Mouse (Mus musculus) cerebellum, postnatal 10 days (tissue): ENCODE results near the gene Ube2g2.

Experiments
- DNase-seq, 2 experiments: peaks; one replicate each; pipeline ENCODE4 v3.0.0; 2021; ENCODE audit warnings: mixed read lengths in 2 of 2

The Ube2g2 gene

DNA sequence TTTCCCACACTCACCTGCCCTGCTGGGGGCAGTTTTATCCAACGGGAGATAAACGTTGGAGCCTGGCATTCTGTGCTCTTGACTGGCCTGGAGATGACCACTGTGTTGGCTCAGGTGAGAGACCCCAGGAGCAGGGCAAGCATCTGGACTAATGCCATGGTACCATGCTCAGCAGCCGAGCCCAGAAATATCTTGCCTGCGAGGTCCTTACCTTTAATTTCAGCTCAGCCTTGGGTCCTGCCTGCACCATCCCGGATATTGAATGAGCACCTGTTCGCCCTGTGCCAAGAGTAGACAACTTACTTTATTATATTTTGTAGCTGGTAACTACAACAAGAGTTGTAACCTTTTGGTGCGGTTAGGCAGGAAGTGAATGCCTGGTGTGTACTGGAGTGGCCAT, 15.2 kb upstream of the Ube2g2 start:
- DNase-seq: no peak

GRCm38 (mm10) chr10:77607441-77607840, 14.6 kb upstream of the Ube2g2 start:
- DNase-seq: no peak

DNA sequence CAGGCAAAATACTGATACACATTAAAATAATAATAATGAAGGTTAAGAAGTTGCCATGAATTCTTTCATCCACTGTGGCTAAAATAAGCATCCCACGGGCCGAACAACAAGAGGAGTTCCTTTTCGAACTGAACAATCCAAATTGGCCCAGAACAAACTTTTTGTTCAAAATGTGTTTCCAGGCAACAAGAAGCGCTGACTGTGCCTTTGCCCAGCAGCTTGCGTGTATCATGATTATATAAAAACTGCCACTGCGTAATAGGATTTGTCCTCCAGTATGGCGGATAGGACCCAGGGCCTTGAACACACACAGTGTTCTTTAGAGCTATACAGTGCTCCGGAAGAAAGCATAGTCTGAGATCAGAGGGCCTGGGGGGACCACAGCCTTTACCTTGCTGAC, 13.5 kb upstream of the Ube2g2 start:
- DNase-seq: no peak

GRCm38 (mm10) chr10:77610221-77610961, 11.7 kb upstream of the Ube2g2 start:
- peak; percentile 85 to 86 for DNase-seq

- no peak for DNase-seq
Measured at GRCm38 (mm10) chr10:77613409-77613808, 8.7 kb upstream of the Ube2g2 start.

DNA sequence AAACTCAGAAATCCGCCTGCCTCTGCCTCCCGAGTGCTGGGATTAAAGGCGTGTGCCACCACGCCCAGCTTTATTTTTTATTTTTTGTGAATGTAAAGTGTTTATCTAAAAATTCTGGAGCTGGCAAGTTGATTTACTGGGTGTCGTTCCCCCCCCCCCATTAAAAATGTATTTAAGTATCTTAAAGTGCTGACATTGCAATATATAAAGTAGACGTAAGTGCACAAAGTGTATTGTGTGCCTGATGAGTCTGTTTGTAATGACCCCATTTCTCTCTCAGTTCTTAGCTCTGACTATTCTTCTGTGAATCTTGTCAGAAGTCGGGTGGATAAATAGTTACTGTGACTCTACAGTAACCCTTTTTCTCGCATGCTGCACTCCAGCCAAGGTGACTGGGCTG, 6.4 kb upstream of the Ube2g2 start:
- DNase-seq: no peak

GRCm38 (mm10) chr10:77616166-77616565, 5.9 kb upstream of the Ube2g2 start:
- DNase-seq: no peak

DNA sequence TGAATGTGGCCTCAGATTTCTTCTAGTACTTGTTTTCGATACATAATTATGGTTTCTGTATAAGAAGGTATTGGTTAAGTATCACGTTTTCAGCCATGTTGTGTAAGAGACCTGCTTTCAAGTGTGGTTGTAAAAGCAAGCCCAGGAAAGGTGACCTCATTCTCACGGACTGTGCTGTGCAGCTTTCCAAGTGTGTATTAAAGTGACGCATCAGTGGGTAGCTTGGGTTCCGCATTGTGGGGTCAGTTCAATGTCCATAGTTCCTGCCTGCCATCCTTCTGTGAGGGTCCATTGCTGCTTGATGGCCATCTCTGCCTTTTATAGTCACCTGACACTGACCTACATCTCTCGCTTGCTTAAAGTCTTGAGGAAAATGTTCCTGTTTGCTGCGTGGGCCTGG, 5.1 kb upstream of the Ube2g2 start:
- DNase-seq: no peak

GRCm38 (mm10) chr10:77621546-77621945, 529 bp upstream of the Ube2g2 start:
- DNase-seq: no peak

DNA sequence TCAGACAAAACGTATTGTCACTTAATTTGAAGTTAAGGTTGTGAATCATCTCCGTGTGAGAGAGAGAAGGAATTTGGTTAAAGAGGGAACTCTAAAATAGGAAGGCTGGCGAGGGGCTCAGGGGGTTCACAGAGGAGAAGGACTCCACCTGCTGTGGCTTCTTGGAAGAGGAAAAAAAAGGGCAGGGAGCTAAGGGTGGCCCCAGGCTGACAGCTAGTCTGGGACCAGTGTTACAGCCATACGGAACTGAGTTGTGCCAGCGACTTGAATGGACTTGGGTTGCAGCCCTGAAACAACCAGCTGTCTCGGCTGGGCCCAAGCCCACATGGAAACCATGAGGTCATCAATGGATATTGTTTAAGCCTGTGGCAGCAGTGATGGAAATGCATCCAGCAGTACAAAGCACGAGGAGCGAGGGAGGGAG, 1.0 kb downstream of the Ube2g2 start:
- DNase-seq: peak; percentile 86 to 88

DNA sequence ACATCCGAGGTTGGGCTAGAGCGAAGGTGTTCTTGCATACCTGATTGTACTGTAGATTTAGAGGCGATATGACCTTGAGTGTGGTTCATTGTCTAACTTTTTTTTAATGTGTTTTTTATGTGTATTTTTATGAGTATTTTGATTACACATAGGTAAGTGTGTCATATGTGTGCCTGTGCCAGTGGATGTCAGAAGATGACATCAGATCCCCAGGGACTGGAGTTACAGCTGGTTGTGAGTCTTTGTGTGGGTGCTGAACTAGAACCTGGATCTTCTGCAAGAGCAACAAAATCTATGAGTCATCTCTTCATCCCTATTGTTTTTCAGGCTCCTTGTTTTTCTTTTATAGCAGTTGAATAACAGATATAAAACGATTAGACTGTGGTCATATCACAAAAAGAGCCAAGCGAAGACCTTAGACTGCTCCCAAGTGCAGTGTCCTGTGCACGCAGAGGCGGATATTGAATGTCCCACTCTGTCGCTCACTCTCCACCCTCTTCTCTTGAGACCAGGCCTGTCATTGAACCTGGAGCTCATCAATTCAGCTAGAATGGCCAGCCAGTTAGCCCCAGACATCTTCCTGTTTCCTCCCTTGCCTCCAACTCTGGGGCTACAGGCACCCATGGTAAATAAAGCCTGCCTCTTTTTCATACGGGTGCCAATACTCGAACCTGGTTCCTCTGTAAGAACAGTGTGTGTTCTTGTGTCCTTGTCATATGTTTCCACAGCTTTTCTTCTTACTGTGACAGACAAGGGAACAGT, 1.7 kb downstream of the Ube2g2 start:
- peak; percentile 47 to 59 for DNase-seq

GRCm38 (mm10) chr10:77624570-77624995, 2.5 kb downstream of the Ube2g2 start:
- no peak for DNase-seq

DNA sequence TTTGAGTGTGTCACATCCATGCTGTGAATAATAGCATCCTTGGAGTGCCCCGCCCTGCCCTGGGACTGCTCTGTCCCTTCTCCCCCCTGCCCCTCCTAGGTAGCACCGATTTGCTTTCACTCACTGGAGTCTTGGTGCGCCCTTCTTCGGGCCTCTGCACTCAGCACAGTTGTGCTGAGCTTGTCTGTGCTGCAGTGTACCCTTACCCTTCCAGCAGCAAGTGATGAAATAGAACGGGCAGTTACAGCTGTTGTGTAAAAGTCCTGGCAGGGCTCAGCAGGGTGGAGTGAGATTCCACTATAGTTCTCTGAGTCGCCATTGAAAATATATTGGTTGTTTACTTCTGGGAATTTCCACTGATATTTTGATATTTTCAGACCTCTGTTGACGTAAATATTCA, 4.0 kb downstream of the Ube2g2 start:
- DNase-seq: no peak

DNA sequence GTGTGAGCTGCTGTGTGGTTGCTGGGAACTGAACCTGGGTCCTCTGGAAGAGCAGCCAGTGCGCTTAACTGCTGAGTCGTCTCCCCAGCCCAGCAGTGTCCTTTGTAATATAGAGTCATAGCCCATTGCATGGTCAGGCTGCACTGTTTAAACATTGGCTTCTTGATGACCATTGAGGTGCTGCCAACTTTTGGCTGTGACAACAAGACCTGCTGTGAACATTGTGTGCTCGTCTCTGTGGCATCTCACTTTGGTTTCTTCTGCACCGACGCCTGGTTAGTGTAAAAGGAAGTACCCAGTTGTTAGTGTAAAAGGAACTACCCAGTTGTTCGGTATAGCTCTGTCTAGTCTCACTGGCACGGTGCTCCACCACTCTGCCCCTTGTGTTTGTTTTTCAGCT, 4.5 kb downstream of the Ube2g2 start:
- peak; percentile 44 to 47 for DNase-seq

DNA sequence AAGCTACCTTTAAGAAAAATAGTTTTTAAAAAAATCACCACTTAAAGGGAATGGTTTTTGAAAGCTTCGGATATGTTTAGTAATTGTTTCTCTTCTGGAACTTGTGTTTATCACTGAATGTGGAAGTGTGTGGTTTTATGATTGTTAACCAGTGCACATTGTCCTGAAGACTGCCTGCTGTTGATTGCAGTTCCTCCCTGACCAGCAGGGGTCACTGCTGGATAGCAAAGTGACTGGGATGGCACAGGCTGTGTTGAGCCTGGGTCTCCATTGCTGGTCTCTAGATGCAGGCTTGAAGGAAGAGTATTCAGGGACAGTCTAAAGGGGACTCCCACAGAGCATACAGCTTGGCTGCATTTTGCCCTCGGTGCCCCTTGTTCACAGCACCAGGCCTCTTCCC, 5.4 kb downstream of the Ube2g2 start:
- peak; percentile 89 to 91 for DNase-seq

DNA sequence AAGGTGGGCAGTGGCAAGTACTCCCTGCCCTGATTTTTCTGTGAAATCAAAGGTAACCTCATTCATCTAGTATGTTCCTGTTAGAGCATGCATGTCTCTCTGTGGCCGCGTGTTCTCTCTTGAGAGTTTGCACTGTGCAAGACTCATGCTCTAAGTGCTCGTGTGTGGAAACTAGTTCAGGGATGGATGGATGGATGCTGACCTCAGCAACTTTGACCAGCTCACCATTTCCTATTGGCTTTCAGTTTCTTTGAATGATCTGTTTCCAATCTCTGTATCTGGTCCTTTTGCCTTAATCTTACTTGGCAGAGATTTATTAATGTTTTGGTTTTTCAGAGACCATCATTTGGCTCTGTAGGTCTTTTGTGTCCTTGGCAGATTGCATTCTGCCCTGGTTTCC, 7.1 kb downstream of the Ube2g2 start:
- DNase-seq: no peak

GRCm38 (mm10) chr10:77629970-77630369, 7.9 kb downstream of the Ube2g2 start:
- no peak for DNase-seq

DNA sequence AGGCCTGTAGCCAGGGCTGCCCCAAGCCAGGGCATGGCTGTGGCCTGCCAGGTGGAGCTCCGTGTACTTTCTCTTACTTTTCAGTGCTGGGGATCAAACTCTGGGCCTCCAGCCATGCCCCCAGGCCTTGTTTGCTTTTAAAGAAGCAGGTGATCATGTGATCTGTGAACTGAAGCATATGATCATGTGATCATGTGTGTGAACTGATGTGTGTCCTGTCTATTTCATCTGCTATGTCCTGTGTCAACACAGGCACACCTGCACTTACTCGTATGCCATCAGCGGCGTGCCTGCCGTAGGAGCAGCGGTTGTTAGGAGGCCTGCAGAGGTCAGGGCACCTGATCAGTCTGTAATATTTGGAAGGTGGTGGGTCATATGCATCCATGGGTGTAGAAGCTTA, 11.9 kb downstream of the Ube2g2 start:
- DNase-seq: no peak

DNA sequence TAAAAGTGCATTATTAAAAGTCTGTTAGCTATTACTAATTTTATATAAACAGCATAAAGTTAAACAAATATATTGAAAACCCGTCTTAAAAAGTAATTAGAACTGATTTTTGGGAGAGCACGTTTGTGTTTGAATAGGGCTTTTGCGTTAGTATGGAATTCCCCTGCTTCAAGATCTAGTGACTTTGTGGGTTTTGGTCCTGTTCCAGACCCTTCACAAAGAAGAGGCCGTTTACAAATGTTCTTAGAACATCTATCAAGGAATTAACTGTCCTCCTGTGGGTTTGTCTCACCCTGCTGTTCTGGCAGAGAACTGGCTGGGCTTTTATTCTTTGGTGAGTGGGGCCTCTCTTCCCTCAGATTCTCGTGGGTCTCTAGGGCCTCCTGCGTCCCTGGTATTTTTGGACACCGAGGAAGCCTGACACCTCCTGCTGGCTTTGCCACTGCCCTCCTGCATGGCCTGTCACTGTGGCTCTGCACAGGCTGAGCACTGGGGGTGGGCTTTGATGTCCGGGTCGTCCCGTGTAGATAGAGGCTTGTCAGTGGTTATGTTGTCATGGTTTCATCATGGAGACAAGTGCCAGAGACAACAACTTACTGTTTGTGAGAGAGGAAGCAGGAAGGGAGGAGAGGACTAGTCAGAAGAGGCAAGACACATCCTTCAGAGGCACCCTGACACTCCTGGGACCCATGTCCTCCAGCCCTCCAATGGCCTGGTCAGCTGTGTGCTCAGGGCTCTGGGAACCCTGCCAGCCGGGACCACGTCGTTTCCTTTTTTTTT, 12.6 kb downstream of the Ube2g2 start:
- no peak for DNase-seq

GRCm38 (mm10) chr10:77636234-77636922, 14.3 kb downstream of the Ube2g2 start:
- no peak for DNase-seq

DNA sequence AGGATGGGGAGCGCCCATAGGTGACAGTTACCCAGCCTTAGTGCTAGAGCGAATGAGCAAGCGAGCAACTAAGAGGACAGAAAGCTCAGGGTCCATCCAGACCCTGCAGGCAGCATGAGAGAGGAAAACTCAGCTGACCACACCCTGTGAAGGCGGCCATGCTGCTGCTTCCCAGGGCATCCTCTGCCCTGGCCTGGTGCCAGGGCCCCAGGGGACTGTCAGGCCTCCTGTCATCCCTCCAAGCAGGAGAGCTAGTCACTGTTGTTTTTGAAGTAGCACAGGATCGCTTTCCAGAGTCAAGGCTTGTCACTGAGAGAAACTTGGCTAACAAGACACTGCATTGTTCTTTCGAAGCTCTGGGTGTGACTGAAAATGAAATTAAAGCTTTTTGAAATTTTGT, 16.9 kb downstream of the Ube2g2 start:
- DNase-seq: no peak

DNA sequence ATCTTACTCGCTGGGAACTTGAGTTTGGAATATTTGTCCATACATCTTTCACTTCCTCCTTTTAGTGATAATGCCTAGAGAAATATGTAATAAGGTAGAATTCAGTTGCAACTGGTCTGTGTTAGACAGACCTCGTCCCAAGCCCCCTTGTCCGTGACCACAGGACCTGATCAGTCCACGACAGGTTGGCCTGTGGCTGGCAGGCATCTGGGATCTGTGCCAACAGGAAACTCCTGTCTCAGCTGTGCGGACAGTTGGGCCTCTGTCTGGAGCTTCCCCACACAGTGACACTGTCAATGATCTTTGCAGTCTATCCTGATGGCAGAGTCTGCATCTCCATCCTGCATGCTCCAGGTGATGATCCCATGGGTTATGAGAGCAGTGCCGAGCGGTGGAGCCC, 21.1 kb downstream of the Ube2g2 start:
- DNase-seq: no peak

- no peak for DNase-seq
Measured at GRCm38 (mm10) chr10:77645571-77645970, 23.5 kb downstream of the Ube2g2 start.
